Mouse (Mus musculus) bone marrow macrophage, adult 2 months (primary cell): ENCODE data around the gene Tsc22d2. TPM values are rescaled to one million over a fixed set of nuclear protein-coding genes. Genes with fewer than 3 reads are reported as not detected.

ENCODE experiments used
- H3K27ac ChIP-seq: 2 replicates; pipeline ENCODE4 v1.5.1; 2012; ENCODE audit warnings: low read depth, low read length; ENCODE audit not compliant: insufficient read depth
- H3K4me1 ChIP-seq: 2 replicates; pipeline ENCODE4 v1.6.1; 2012; ENCODE audit warnings: low read length; ENCODE audit not compliant: control insufficient read depth, insufficient read depth
- H3K4me3 ChIP-seq: 2 replicates; pipeline ENCODE4 v1.5.1; 2012; ENCODE audit warnings: mild to moderate bottlenecking, low read length, moderate library complexity; ENCODE audit not compliant: insufficient read depth
- CTCF ChIP-seq: IDR thresholded peaks from 2 replicates; pipeline ENCODE4 v1.5.1; 2012; ENCODE audit warnings: low read depth, mild to moderate bottlenecking, low read length, moderate library complexity
- POLR2A ChIP-seq: IDR thresholded peaks from 2 replicates; pipeline ENCODE4 v1.6.1; 2012; ENCODE audit warnings: mild to moderate bottlenecking, low read depth, low read length, borderline replicate concordance
- polyA plus RNA-seq: library from polyadenylated mRNA; stranded (reverse); fragments of >200 nt; gene quantifications from 2 replicates; pipeline ENCODE4 v1.2.4, GENCODE M21; 2012; ENCODE audit not compliant: missing spikeins, insufficient read depth, insufficient read length

Tsc22d2 gene
- polyA plus RNA-seq, 1 experiment = 20.1 TPM

DNA sequence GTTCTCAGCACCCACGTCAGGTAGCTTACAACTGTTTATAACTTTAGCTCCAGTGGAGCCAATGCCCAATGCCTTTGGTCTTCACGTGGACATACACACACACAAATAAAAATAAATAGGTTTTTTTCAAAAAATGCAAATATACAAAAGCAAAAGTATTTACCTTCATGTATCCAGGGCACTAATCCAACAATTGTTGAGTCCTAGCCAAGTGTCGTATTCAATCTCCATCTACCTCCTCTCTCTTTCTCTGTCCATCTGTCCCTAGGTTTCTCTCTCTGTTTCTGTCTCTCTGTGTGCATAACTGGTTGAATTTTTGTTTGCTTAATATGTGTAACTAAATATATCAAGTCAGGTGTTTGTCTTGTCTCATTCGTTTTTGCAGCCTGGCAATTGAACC, 25.8 kb upstream of the Tsc22d2 start:
- H3K27ac ChIP-seq = no peak overlapping the region
- TF ChIP-seq POLR2A = no peak
- no peak for TF ChIP-seq CTCF
- H3K4me3 ChIP-seq = no peak overlapping the region
- H3K4me1 ChIP-seq = peaks cover 2% of the 10 kb centered on the region; the same call in 1 of the 2 replicates

DNA sequence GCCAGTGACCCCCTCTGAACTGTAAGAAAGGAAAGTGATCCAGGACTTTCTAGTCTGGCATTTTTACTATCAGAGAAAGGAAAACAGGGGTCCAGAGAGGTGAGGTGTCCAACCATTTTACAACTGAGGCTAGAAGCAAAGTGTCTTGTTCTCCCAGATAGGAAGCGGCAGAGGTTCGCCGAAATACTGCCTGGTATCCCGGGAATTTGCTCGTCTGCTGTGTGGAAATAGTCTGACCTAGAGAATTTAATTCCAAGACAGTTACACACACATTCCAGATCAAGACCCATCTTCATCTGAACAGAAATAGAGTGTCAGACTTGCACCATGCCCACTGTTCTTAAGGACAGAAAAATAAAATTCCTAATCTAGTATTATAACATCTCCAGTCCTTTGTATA, 16.0 kb upstream of the Tsc22d2 start:
- Histone ChIP-seq H3K4me1 (peaks cover 13% of the 10 kb centered on the region), H3K4me3 (no peak overlapping the region), H3K27ac (no peak overlapping the region)
- no peak for TF ChIP-seq POLR2A
- no peak for TF ChIP-seq CTCF

DNA sequence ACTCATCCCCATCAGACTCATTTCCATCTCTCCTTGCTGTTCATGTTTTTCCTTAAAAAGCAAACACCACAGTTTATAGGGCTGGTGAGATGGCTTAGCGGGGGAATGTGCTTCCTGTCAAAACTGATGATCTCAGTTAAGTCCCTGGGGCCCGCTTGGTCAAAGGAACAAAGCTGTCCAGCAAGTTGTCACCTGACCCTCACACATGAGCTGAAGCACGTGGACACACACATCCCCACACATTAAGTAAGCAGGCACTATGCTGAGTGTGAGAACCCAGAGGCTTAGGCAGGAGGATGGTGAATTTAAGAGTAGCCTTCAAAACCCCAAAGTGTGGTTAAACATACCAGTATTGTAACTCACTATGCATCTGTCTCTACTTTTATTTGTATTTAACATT, 14.6 kb upstream of the Tsc22d2 start:
- H3K4me1 ChIP-seq = peaks cover 11% of the 10 kb centered on the region
- H3K4me3 ChIP-seq = no peak overlapping the region
- TF ChIP-seq CTCF (no peak), POLR2A (no peak)
- H3K27ac ChIP-seq = peak overlapping the region; percentile 37

DNA sequence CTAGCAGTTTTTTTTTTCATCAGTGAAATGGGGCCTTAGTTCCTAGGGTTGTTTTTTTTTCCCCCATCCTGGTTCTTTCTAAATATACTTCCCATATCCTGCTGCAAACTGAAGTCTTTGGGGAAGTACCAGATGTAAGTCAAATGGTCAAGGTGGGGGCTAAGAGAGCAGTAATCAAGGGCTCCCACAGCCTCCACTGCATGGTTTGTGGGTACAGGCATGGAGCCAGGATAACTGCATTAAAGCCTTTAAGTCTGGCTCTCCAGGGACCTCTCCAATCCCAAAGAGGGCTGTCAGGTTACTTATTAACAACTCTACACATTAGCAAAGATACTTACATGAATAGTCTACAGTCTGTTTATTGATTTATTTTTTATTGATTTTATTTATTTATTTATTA, 2.8 kb upstream of the Tsc22d2 start:
- H3K4me3 ChIP-seq = no peak overlapping the region
- peaks cover 9% of the 10 kb centered on the region for H3K4me1 ChIP-seq
- H3K27ac ChIP-seq = no peak overlapping the region
- no peak for TF ChIP-seq POLR2A
- TF ChIP-seq CTCF = no peak

DNA sequence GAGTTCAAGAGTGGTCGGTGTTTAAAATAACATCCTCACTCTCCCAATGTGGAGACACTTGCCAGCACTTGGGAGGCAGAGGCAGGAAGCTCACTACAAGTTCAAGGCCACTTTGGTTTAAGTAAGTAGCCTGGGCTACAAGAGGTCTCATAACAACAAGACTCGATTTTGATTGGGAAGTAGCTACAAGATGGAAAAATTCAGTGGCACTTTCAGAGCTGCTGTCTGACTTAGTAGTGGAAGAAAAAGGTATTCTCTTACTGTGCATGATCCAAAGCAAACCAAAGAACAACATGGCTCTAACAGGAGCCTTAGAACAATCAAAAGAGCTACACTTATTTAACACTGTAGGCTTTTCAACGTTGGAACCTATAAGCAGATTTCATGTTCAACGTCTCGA, 844 bp upstream of the Tsc22d2 start:
- peak overlapping the region; percentile 67 for H3K4me3 ChIP-seq

DNA sequence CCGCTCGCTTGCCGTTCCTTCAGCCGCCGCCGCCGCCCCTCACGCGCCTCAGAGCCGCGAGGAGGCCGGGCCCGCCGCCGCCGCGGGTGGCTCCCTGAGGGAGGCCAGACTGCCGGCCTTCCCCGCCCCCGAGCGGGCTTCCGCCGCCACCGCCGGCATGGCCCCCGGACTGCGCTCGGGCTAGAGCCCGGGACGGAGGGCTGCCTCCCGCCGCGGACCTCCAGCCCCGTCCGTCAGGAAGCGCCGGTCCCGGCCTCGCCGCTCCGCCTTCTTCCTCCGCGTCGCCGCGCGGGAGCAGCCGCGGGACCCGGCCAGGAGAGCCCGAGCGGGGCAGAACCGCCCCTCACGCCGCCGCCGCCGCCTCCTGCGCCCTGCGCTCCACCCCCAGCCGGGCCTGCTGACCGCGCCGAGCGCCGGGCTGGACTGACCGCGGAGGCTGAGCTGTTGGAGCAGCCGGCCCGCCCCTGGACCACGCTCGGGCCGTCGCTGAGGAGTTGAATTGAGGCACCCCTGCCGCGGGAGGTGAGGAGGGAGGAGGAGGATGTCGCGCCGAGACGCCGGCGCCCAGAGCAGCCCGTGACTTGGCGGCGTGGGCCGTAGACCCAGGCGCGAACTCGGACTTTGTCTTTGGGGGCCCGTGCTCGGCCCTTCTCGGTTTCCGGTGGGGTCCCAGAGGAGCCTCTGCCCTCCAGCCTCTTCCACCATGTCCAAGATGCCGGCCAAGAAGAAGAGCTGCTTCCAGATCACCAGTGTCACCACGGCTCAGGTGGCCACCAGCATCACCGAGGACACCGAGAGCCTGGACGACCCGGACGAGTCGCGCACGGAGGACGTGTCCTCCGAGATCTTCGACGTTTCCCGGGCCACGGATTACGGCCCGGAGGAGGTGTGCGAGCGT, 720 bp downstream of the Tsc22d2 start:
- Histone ChIP-seq H3K4me3 (peak overlapping the region; percentile 86), H3K4me1 (peaks cover 7% of the 10 kb centered on the region), H3K27ac (peak overlapping the region; percentile 97)
- TF ChIP-seq CTCF (no peak), POLR2A (no peak)

More for the DNA sequence above, 844 bp upstream of the Tsc22d2 start:
- Histone ChIP-seq H3K27ac (peak overlapping the region; percentile 94), H3K4me1 (peaks cover 7% of the 10 kb centered on the region)
- TF ChIP-seq POLR2A = no peak
- TF ChIP-seq CTCF = no peak

DNA sequence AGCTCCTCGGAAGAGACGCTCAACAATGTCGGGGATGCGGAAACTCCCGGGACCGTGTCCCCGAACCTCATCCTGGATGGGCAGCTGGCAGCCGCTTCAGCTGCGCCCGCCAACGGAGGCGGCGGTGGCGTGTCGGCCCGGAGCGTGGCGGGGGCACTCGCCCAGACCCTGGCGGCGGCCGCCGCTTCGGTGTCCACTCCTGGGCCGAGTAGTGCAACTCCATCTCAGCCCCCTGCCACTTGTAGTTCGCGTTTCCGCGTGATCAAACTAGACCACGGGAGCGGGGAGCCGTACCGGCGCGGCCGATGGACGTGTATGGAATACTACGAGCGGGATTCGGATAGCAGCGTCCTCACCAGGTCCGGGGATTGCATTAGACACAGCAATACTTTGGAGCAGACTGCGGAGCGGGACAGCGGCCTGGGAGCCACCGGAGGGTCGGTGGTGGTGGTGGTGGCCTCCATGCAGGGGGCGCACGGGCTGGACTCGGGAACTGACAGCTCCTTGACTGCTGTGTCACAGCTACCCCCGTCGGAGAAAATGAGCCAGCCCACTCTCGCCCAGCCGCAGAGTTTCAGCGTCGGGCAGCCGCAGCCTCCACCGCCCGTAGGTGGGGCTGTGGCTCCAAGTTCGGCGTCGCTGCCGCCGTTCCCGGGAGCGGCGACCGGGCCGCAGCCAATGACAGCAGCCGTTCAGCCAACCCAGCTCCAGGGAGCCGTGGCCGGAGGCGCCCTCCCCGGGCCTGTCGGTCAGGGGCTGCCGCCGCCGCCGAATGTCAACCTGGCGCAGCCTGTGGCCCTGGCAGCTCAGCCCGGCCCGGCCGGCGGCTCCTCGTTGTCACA, 1.6 kb downstream of the Tsc22d2 start:
- Histone ChIP-seq H3K27ac (peak overlapping the region; percentile 97), H3K4me3 (peak overlapping the region; percentile 86), H3K4me1 (peaks cover 7% of the 10 kb centered on the region)
- TF ChIP-seq CTCF = no peak
- TF ChIP-seq POLR2A = no peak

DNA sequence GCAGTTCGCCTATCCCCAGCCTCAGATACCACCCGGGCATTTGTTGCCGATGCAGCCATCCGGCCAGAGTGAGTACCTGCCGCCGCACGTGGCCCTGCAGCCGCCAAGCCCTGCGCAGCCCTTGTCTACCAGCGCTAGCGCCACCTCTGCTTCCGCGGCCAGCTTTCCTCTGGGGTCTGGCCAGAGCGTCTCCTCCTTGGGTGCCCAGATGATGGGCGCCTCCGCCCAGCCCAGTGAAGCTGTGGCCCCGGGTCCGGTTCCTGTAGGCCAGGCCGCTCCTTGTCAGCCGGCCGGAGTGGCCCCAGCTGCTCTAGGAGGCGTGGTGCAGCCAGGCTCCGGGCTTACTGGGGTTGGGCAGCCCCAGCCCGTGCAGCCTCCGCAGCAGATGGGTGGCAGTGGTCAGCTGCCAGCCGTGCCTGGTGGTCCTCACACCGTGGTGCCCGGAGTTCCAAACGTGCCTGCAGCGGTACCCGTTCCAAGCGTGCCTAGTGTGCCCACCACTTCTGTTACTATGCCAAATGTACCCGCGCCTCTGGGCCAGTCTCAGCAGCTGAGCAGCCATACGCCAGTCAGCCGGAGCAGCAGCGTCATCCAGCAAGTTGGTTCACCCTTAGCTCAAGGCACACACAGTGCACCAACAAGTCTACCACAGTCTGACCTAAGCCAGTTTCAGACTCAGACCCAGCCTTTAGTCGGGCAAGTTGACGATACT, 2.4 kb downstream of the Tsc22d2 start:
- no peak for TF ChIP-seq CTCF

DNA sequence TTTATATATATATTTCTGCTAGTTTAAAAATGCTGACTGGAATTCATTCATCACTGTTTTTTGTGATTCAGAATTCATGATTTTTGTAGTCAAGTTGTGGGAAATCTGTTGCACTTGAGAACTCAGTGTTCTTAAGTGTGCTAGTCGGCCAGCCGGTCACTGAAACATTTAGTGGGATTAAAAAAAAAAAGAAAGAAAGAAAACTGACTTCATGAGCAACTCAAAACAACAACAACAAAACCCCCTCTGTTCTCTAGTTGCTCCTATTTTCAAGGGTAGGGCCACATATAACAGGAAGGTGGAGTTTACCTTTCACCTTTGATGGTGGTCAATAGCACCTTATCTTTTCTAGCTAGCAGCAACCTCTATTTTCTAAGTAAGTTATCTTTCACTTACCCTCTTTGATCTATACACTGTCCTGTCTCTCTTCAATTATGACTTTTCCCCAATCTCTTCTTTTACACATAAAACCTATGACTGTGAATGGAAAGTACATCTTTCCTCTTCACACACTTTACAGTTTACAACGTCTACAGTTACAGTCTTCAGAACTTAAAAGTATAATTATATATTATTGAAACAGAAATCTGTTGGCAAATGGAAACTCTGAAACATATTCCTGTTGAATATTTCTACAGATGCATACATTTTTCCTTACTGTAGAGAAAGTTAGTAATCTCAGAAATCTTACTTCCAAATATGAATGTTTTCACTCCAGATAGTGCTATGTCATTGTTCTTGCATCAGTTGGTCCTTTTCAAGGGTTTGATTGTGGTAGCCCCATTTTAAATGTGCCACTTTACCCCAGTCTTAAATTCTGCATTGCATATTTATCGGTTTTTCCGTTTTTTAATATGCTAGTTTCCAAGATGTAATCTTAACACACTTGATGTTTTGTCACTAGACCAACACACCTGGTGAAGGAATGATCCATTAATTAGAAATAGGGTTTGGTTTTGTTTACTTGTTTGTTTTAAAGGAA, 4.5 kb downstream of the Tsc22d2 start:
- TF ChIP-seq CTCF (no peak), POLR2A (no peak)
- Histone ChIP-seq H3K4me3 (peak overlapping the region; percentile 57), H3K4me1 (peaks cover 4% of the 10 kb centered on the region; the same call in 1 of the 2 replicates), H3K27ac (no peak overlapping the region)

More for the DNA sequence above, 2.4 kb downstream of the Tsc22d2 start:
- Histone ChIP-seq H3K4me3 (peak overlapping the region; percentile 86), H3K27ac (peak overlapping the region; percentile 97), H3K4me1 (peaks cover 2% of the 10 kb centered on the region)
